Mouse (Mus musculus): ENCODE measurements around the gene Eefsec.

Eefsec gene

DNA sequence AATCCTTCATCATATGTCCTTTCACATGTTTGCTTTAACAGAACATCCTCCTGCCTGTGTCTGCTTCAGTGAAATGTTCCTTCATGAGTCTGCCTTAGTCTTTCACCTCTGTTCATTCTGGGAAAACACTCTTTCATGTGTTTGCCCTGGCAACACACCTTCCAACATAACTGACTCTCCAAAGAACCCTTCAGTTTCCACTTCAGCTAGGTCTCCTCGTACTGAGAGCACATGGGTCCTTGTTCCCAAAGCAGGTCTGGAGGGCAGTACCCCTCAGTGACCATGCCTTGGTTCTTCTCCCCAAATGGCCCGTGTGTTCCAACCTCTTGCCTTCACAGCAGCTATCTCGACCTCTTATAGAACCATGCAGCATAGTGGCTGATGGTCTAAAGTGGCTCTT is 179.3 kb downstream of the Eefsec start:
- in situ Hi-C loops (cut with MboI; ENCODE audit: low sequenced_read_pairs) = no loop called here

- in situ Hi-C loops (cut with MboI; ENCODE audit: low sequenced_read_pairs) = no loop called here
Observed at GRCm38 (mm10) chr6:88266055-88266454, 180.3 kb downstream of the Eefsec start.

DNA sequence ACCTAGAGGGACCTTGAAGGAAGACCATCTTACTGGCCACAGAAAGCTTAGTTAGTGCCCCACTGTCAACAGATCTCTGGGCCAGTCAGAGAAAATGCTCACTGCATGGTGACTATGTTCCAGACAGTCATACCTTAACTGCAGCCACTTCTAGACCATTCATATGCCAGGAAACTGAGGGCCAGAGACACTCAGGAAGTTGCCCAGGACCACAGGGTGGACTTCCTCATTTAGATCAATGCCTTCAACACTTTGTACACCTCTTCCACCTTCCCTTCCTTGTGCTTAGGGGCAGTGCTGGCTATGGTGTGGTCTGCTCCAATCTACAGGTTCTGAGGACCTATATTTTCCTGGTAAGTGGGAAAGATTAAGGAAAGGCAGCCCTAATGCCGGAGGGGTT is 181.0 kb downstream of the Eefsec start:
- in situ Hi-C loops (cut with MboI; ENCODE audit: low sequenced_read_pairs) = no loop called here

GRCm38 (mm10) chr6:88262160-88262559 is 184.2 kb downstream of the Eefsec start:
- in situ Hi-C loops (cut with MboI; ENCODE audit: low sequenced_read_pairs) = no loop called here

- in situ Hi-C loops (cut with MboI; ENCODE audit: low sequenced_read_pairs) = no loop called here
Observed at GRCm38 (mm10) chr6:88260645-88261044, 185.7 kb downstream of the Eefsec start.

DNA sequence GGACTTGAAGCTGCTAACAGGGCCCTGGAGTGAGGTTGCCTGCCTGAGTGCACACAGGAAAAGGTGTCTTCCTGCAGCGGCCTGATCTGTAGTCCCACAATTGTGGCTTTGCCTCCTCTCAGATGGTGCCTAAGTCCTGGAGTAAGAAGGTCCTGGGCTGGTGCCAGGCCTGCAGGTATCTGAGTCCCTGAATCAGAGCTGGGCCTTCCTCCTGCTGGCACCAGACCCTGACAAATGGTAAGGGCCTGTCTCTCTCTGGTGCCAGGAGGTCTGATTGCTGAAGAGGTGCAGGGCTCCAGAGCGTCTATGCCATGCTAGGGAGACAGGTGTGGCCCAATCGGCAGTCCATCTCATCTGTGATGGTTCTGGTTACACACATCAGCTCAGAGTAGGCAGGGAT is 186.7 kb downstream of the Eefsec start:
- in situ Hi-C loops (cut with MboI; ENCODE audit: low sequenced_read_pairs) = no loop called here

- in situ Hi-C loops (cut with MboI; ENCODE audit: low sequenced_read_pairs) = no loop called here
Observed at GRCm38 (mm10) chr6:88255435-88255834, 190.9 kb downstream of the Eefsec start.

- in situ Hi-C loops (cut with MboI; ENCODE audit: low sequenced_read_pairs) = no loop called here
Observed at GRCm38 (mm10) chr6:88254082-88254481, 192.3 kb downstream of the Eefsec start.

- in situ Hi-C loops (cut with MboI; ENCODE audit: low sequenced_read_pairs) = no loop called here
Observed at GRCm38 (mm10) chr6:88251798-88252478, 194.4 kb downstream of the Eefsec start.

DNA sequence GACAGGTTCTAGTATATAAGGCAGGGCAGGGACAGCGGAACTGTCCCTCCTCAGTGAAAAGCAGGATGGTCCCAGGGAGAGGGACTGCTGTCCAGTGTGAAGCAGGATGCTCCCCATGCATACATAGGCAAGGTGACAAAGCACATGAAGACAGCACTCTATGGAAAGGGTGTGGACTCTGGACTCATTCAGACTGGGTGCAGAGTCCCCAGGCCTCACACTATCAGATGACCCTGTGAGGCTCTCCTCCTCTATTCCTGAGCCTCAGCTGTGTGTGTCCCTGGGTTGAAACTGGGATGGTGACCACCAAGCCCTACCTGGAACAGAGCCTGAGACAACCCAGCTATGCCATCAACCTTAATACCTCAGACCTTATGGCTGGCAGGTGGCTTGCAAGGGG is 194.9 kb downstream of the Eefsec start:
- in situ Hi-C loops (cut with MboI; ENCODE audit: low sequenced_read_pairs) = no loop called here

- in situ Hi-C loops (cut with MboI; ENCODE audit: low sequenced_read_pairs) = no loop called here
Observed at GRCm38 (mm10) chr6:88249231-88249630, 197.1 kb downstream of the Eefsec start.

DNA sequence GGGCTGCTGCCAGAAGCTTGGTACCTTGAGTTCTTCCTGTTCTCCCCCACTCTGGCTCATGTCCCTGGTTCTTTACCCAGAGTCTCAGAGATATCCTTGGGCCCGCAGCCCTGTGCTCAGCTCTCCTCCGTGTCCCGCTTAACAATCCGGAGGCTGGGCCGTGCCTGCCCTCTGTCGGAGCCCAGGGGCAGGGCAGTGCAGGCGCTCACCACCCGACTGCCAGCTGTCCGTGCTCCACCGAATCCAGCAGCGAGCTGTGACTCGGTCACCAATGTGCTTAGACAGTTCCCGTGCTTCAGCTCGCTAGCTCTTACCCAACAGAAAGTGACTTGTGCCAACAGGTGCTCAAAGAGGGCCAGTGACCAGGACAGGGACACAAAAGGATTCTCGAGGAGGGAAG is 203.7 kb downstream of the Eefsec start:
- in situ Hi-C loops (cut with MboI; ENCODE audit: low sequenced_read_pairs) = no loop called here

GRCm38 (mm10) chr6:88236513-88236912 is 209.8 kb downstream of the Eefsec start:
- in situ Hi-C loops (cut with MboI; ENCODE audit: low sequenced_read_pairs) = no loop called here

DNA sequence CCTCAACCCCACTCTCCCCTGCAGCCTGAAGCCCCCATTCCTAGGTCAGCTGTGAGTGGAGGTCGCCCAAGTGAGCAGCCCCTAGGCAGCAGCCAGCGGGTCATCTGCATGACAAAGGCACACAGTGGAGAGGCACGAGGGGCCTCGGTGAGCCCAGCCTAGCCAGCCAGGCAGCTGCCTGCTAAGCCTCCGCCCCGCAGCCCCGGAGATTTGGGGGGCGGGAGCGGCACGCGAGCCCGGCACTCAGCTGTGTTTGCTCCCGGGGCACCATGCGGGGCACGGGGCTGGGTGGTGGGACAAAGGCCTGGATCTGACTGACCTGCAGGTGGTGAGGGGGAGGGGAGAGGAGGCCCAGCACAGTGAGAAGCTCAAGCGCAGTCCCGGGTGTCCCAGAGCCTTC is 210.4 kb downstream of the Eefsec start:
- in situ Hi-C loops (cut with MboI; ENCODE audit: low sequenced_read_pairs) = no loop called here

DNA sequence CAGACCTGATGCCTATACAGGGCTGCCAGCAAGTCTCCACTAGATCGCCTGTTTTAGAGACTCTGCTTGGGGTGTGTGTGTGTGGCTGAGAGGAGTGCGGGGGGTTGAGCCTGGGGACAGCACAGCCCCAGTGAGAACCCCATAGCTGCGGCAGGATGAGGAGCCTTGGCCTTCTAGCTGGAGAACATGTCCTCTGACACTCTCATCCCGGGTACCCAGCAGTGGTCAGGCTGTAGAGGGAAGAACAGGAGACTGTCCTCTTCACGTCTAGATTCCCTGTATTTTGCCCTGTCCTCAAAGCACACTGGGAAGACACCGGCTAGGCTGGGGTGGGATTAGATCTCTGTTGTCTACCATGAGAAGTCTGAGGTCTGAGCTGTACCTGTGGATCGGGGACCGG is 210.9 kb downstream of the Eefsec start:
- in situ Hi-C loops (cut with MboI; ENCODE audit: low sequenced_read_pairs) = no loop called here

- in situ Hi-C loops (cut with MboI; ENCODE audit: low sequenced_read_pairs) = no loop called here
Observed at GRCm38 (mm10) chr6:88233996-88234395, 212.3 kb downstream of the Eefsec start.

- in situ Hi-C loops (cut with MboI; ENCODE audit: low sequenced_read_pairs) = no loop called here
Observed at GRCm38 (mm10) chr6:88232221-88232620, 214.1 kb downstream of the Eefsec start.

DNA sequence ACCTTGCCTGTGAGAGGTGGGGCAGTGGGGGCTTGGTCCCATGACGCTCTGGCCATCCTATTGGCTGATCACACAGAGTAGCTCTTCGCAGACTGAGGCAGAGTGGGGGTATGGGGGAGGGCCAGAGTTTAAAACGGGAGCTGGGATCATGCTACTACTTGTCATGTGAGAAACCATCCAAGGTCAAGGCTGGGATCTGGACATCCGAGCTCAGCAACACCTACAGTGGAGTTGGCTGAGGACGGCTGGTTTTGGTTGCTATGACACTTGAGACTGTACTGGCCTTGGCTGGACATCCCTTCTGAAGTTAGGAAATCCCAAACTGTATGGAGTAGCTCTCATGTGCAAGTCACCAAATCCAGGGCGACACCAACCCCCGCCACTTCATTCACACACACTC is 214.5 kb downstream of the Eefsec start:
- in situ Hi-C loops (cut with MboI; ENCODE audit: low sequenced_read_pairs) = no loop called here

- in situ Hi-C loops (cut with MboI; ENCODE audit: low sequenced_read_pairs) = no loop called here
Observed at GRCm38 (mm10) chr6:88229221-88229620, 217.1 kb downstream of the Eefsec start.

DNA sequence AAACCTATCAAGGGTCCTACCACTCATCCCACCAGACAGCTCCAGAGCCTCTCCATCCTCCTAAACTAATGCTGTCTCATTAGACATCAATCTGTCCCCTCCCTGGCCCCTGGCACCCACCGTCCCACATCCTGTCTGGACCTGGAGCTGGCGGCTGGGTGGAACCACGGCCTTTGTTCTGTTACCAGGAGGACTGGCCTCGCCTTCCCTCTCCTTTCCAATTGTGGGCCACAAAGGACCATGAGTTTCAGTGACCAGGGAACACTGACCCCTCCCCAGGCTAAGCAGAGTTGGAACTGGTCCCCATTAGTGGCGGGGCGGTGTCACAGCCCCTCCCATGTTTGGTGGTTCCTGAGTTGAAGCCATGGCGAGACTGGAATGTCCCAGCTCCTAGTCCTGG is 218.8 kb downstream of the Eefsec start:
- in situ Hi-C loops (cut with MboI; ENCODE audit: low sequenced_read_pairs) = no loop called here

- in situ Hi-C loops (cut with MboI; ENCODE audit: low sequenced_read_pairs) = no loop called here
Observed at GRCm38 (mm10) chr6:88226570-88226994, 219.8 kb downstream of the Eefsec start.

DNA sequence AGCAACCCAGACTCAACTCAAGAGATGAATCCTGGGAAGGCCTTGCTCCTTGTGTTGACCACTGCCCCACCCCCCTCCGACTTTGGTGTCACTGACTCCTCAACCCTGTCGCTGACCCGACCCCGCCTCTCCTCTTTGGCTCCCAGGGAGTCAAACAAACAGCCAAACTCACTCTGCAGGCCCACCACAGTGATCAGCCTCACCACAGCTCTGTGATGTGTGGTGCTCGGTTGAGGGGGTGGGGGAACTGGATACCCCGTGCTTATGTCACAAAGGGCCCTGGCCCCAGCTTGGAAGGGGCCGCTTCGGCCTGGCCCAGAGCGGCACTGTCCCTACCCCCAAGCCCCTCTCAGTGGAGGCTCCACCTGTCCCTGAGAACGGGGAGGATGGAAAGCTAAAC is 224.4 kb downstream of the Eefsec start, which contains the start of gene Dnajb8:
TSS of gene Dnajb8 (plus strand) at position 301 of the 400 bp plus-strand sequence.
- in situ Hi-C loops (cut with MboI; ENCODE audit: low sequenced_read_pairs) = no loop called here

DNA sequence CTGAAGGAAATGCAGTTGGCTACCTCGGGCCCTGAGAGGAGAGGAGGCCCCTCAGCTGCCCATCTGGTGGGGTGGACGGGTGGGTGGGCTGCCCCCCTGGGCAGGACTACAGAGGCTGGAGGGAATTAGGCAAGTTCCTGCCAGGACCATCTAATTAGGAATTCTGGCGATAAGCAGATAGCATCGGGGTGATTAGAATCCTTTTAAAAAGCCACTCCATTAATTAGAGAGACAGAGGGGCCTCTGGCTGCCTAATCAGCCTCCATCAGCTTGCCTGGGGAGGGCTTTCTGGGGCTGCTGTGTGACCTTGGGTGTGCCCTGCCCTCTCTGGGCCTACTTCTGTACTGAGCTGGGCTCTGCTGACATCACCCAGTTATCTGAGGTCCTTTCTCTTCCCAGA is 227.2 kb downstream of the Eefsec start:
- in situ Hi-C loops (cut with MboI; ENCODE audit: low sequenced_read_pairs) = no loop called here
